Mouse (Mus musculus): Measurements from ENCODE around the gene Gm26566.
"Not testable (repeated sequence)": the region's sequence is repeated elsewhere in the genome, so short reads cannot be mapped to it uniquely, and the experiment has no call there.

Gene Gm26566

DNA sequence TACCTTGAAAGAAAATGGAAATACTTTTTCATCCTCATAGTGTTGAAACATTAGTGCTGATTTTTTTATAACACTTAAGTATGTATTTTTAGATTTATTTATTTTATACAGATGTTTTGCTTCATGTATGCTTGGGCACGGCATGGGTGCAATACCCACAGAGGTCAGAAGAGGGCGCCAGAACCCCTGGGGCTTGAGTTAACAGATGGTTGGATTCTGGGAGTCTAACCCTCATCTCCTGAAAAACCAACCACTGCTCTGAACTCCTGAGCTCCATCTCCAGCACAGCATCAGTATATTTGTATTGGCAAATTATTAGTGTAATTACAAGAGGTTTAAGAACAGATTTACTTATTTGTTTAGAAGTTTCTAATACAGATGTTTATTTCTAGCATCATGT, 16.9 kb downstream of the Gm26566 start:
- DNase-seq (ENCODE audit: low read depth, low spot score), result peak; percentile 36

DNA sequence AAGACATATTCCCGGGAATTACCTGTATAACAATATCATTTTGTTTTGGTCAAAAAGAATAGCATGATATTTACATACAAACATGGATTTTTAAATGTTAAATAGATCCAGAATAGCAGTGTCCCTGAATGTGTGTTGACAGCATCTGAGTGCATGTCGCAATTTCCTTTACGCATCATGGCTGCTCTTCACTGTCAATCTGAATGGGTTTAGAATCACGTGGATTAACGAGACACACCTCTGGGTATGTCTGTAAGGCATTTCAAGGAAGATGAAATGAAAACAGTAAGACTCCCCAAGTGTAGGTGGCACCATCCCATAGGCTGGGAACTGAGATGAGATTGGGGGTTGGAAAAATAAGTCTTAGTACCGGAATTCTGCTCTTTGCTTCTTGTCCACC, 17.4 kb downstream of the Gm26566 start:
- no peak for DNase-seq (ENCODE audit: low read depth, low spot score)

DNA sequence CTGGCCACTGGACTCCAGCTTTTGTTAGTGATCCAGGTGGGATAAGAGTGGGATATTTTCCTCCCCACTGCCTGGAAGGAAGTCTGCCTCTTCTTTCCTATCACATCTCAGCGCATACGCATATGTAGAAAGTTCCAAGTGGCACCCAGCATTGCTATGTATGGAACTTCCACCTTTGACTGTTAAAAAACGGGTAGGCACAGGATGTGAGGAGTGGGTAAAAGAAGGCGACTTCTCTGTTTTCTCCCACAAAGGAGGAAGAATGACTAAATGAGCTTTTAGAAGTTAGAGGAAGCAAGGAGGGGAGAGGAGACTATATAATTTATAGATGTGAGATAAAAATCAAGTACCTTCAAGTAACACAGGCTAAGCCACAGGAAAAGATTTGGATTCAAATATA, 19.8 kb downstream of the Gm26566 start:
- no peak for DNase-seq (ENCODE audit: low read depth, low spot score)

DNA sequence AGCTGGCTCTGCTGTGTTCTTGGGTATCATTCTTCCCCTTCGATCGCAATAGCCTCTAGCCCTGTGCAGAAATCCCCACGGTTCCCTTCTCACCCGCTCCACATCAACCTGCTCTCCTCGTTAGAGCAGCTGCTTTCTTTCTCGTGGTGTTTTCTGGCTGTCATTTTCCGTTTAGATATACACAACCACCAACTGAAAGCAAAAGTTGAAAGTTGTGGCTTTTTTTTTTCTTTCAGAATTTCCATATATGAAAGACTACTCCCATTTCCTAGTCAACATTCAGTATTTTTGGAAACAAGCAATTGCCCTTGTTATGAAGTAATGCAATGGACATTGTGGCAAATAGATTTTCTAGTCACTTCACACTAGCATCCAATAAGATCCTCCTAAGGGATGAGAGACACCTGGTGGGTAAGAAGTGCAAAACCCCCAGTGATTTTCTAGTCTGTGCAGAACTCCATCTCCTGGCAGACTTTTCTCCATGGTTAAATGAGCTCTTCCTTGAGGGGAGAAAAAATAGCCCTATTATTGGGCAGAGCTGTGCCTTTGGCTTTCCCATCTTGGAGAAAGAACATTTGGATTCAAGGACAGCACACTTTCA, 21.3 kb downstream of the Gm26566 start:
- no peak for DNase-seq (ENCODE audit: low read depth, low spot score)

DNA sequence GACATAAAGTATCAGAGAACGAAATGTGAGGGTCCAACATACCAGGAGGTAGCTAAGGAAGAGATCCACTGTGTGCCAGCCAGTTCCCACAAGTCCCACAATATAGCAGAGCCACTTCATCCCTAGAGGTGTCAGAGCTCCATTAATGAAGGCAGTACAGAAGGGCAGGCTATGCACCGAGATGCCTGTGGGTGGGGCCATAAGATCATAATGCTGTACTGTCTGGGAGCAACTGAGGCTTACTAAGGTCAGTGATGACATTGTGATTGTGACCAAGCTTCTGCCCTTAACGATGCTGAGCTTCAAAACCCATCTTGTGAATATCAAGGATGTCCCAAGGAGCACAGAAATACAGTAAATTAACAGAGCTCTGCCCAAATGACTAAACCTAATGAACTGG, 22.6 kb downstream of the Gm26566 start:
- no peak for DNase-seq (ENCODE audit: low read depth, low spot score)

DNA sequence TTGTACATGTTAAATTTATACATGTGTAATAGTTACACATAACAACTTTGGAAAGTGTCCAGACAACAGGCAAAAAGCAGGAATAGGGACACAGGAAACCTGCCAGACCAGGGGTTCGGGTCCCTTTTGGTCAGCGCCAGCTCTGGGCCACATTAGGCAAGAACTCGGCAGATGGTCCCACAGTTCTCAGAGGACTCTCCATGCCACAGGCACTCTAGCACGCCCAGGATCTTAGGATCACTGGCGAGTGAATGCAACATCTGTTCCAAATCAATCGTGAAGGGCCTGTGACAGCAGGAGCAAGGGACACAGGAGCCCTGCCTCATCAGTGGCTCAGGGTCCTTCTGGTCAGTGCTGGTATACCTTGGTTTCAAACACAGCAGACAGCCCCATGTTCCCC, 28.3 kb downstream of the Gm26566 start:
- no peak for DNase-seq (ENCODE audit: low read depth, low spot score)

DNA sequence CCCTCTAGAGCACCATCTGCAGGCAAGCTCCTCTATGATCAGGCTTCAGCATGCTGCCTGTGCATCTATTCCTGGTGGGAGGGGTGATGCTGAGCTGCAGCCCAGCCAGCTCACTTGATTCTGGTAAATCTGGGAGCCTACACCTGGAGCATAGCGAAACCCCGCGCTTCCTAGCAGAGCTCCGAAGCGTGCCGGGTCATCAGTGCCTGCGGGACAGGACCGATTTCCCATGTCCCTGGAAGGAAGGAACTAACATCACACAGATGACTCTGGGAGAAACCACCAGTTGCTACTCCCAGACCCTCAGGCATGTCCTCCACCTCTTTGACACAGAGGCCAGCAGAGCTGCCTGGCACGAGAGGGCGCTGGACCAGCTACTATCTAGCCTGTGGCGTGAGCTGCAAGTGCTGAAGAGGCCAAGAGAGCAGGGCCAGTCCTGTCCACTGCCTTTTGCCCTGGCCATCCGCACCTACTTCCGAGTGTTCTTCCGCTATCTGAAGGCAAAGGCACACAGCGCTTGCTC, 33.3 kb downstream of the Gm26566 start, which contains the start of gene Gm13271:
Gene Gm13271 (plus strand): TSS at position 51 of the 523 bp plus-strand sequence.
- not testable (repeated sequence) for DNase-seq (ENCODE audit: low read depth, low spot score)

DNA sequence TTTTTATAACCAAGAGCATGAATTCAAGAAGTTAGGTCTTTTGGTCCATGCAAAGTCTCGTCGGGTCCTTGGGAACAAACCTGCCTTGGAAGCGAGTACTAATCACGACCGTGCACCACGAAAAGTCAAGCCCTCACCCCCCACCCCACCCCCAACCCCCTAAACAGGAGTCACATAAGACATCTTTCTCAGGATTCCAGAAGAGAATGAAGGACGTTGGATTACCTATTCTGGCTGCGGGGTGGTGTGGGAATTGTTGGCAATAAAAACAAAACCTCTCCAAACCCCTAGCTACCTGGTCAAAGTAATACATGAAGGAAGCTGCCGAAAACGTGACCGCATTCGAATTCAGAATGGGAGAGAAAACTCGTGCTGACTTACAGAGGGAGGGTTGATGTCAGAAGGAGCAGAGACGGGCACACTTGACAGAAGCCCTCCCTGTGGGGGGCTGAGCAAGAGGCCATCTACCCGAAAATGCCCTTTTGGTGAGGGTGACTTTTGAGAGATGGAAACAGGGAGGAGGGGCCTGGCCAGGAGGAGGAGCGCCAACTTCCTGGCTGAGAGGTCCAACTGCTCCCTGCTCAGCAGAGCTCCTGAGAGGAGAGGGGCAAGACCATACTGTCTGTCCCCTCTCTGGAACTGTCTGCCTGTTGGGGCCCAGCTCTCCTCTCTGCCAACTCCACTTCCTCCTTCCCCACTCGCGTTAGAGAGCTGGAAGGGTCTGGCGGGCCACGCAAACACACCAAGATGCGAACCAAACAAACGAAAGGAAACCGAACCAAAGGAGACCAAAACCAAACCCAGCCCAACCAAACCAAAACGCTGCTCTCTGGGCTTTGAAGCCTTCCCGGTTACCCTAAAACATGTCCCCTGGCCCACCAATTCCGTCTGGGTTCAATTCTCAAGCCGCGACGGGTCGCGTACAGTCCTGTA, 35.2 kb downstream of the Gm26566 start:
- not testable (repeated sequence) for DNase-seq (ENCODE audit: low read depth, low spot score)

DNA sequence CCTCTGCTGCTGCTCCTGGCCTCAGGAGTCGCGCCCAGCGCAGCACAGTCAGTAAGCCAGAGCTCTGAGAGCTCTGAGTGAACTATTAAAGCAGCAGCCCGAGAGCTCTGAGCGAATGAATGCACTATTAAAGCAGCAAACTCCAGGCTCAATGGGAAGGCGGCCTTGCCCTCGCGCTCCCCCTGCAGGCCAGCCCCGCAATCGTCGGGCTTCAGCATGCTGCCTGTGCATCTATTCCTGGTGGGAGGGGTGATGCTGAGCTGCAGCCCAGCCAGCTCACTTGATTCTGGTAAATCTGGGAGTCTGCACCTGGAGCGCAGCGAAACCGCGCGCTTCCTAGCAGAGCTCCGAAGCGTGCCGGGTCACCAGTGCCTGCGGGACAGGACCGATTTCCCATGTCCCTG, 36.0 kb downstream of the Gm26566 start:
- peak; percentile 60 for DNase-seq (ENCODE audit: low read depth, low spot score)

DNA sequence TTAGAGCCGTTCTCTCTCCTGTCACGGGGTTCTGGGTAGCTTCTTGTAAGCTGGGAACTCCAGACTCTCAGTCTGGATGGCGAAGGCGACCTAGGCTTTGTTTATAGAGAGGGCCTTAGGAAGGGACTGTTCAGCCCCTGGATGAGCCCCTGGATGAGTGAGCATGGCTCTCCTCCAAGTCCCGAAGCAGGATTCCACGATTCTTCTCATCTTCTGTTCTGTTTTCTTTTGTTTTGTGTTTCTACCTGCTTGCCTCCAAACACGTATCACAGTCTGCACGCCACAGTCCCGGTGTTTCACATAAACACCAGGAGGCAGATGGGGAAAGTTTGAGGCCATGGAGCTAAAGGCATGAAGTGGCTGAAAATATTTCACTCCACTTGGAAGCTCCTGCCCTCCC, 37.1 kb downstream of the Gm26566 start:
- DNase-seq (ENCODE audit: low read depth, low spot score), result not testable (repeated sequence)

DNA sequence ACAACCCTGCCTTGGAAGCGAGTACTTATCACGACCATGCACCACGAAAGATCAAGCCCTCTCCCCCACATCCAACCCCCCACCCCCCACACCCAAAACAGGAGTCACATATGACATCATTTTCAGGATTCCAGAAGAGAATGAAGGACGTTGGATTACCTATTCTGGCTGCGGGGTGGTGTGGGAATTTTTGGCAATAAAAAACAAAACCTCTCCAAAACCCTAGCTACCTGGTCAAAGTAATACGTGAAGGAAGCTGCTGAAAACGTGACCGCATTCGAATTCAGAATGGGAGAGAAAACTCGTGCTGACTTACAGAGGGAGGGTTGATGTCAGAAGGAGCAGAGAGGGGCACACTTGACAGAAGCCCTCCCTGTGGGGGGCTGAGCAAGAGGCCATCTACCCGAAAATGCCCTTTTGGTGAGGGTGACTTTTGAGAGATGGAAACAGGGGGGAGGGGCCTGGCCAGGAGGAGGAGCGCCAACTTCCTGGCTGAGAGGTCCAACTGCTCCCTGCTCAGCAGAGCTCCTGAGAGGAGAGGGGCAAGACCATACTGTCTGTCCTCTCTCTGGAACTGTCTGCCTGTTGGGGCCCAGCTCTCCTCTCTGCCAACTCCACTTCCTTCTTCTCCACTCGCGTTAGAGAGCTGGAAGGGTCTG, 38.1 kb downstream of the Gm26566 start, which contains the start of gene Gm13283:
Gene Gm13283 (plus strand): TSS at position 510 of the 659 bp plus-strand sequence.
- DNase-seq (ENCODE audit: low read depth, low spot score), result not testable (repeated sequence)

DNA sequence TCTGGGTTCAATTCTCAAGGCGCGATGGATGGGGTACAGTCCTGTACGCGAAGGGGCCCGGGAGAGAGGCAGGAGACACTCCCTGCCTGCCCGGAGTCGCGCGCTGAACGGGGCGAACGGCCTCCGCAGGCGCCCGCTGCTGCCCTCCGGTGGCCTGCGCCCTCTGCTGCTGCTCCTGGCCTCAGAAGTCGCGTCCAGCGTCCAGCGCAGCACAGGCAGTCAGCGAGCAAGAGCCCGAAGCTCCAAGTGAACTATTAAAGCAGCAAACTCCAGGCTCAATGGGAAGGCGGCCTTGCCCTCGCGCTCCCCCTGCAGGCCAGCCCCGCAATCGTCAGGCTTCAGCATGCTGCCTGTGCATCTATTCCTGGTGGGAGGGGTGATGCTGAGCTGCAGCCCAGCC, 38.8 kb downstream of the Gm26566 start:
- DNase-seq (ENCODE audit: low read depth, low spot score), result peak; percentile 38

DNA sequence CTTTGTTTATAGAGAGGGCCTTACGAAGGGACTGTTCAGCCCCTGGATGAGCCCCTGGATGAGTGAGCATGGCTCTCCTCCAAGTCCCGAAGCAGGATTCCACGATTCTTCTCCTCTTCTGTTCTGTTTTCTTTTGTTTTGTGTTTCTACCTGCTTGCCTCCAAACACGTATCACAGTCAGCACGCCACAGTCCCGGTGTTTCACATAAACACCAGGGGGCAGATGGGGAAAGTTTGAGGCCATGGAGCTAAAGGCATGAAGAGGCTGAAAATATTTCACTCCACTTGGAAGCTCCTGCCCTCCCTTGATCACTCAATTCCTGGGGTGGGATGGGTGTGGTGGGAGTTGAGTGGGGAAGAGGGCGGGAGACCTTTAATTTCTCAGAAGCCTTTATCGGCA, 40.2 kb downstream of the Gm26566 start:
- not testable (repeated sequence) for DNase-seq (ENCODE audit: low read depth, low spot score)

DNA sequence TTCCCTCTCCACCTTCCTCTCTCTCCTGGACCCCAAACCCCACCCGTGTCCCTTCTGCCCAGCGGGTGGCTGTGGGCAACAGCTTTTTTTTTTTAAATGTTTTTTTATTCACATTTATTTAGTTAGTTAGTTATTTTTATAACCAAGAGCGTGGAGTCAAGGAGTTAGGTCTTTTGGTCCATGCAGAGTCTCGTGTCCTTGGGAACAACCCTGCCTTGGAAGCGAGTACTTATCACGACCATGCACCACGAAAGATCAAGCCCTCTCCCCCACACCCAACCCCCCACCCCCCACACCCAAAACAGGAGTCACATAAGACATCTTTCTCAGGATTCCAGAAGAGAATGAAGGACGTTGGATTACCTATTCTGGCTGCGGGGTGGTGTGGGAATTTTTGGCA, 40.7 kb downstream of the Gm26566 start:
- not testable (repeated sequence) for DNase-seq (ENCODE audit: low read depth, low spot score)

DNA sequence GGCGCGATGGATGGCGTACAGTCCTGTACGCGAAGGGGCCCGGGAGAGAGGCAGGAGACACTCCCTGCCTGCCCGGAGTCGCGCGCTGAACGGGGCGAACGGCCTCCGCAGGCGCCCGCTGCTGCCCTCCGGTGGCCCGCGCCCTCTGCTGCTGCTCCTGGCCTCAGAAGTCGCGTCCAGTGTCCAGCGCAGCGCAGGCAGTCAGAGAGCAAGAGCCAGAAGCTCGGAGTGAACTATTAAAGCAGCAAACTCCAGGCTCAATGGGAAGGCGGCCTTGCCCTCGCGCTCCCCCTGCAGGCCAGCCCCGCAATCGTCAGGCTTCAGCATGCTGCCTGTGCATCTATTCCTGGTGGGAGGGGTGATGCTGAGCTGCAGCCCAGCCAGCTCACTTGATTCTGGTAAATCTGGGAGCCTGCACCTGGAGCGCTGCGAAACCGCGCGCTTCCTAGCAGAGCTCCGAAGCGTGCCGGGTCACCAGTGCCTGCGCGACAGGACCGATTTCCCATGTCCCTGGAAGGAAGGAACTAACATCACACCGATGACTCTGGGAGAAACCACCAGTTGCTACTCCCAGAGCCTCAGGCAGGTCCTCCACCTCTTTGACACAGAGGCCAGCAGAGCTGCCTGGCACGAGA, 41.9 kb downstream of the Gm26566 start:
- DNase-seq (ENCODE audit: low read depth, low spot score), result peak; percentile 16
